Mouse (Mus musculus) Patski (cell line): ENCODE results near the gene Gtf3c4. TPM values are rescaled to one million over a fixed set of nuclear protein-coding genes. Genes with fewer than 3 reads are reported as not detected.

Experiments used
- ATAC-seq: fragments of 100-300 bp; one replicate; pipeline ENCODE4 v1.8.0; 2021
- CTCF ChIA-PET: fragments of 350-600 bp; sonication (Branson Sonifier 250); formaldehyde crosslinking; loops from one replicate; lab custom pipeline; 2022; ENCODE audit warnings: inconsistent platforms; lab: Charles Lee
- POLR2A ChIA-PET: fragments of 350-600 bp; sonication (Branson Sonifier 250); formaldehyde crosslinking; loops from one replicate; lab custom pipeline; 2022; ENCODE audit warnings: antibody characterized with exemption, inconsistent platforms; lab: Charles Lee
- DNase-seq: peaks from one replicate; pipeline ENCODE4 v3.0.0-alpha.2; 2011; ENCODE audit warnings: low read depth, low spot score
- H3K27me3 ChIP-seq: fragments of 371-371 bp; one replicate; pipeline ENCODE4 v1.5.1; 2021
- CTCF ChIP-seq: fragments of 100-300 bp; IDR thresholded peaks from one replicate; pipeline ENCODE4 v1.5.1; 2021
- in situ Hi-C: fragments of 300-500 bp; cut with MboI; formaldehyde crosslinking; loops from 3 replicates; pipeline ENCODE4 v1.11.1; 2018; ENCODE audit warnings: low pct_unique_long_range_greater_than_20kb, mixed read lengths
- polyA plus RNA-seq: library from polyadenylated mRNA; unstranded; gene quantifications from one replicate; pipeline ENCODE4 v1.2.3, GENCODE M21; 2021

Gtf3c4 gene
- polyA plus RNA-seq, 1 experiment from 2014 or later, result 22.8 TPM

DNA sequence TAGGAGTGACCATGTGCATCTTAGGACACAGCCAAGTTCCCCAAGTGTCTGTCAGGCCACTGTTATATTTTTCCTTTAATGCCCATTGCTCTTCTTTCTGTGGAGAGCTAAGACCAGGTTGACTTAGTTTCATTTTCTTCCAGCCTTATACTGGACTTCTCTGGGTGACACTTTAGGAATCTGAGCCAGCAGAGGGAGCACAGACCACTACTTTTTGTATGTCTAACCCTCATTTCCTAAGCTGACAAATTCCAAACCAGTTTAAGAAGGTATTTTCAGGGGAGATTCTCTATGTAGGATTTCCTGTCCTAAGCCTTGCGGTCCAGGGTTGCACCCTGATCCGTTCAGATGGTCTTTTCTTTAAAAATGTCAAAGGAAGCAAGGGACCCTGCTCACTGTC, 15.6 kb upstream of the Gtf3c4 start:
- DNase-seq (no peak), ATAC-seq (no peak)
- ChIA-PET POLR2A (no interaction called here), CTCF (interaction anchor here (1.1 to 1.7 kb wide), 4 partner anchors 9 to 37 kb away, joined by 3 to 4 read pairs (median 4); no protein-coding TSS in a partner anchor)
- in situ Hi-C loops, result no loop called here
- H3K27me3 ChIP-seq, result no peaks in the 10 kb centered on the region
- peak; percentile 32 for TF ChIP-seq CTCF

- ChIA-PET CTCF (no interaction called here), POLR2A (no interaction called here)
- in situ Hi-C loops, result no loop called here
- H3K27me3 ChIP-seq, result no peaks in the 10 kb centered on the region
- ATAC-seq (no peak), DNase-seq (no peak)
- no peak for TF ChIP-seq CTCF
Measured at GRCm38 (mm10) chr2:28852594-28852993, 12.4 kb upstream of the Gtf3c4 start.

DNA sequence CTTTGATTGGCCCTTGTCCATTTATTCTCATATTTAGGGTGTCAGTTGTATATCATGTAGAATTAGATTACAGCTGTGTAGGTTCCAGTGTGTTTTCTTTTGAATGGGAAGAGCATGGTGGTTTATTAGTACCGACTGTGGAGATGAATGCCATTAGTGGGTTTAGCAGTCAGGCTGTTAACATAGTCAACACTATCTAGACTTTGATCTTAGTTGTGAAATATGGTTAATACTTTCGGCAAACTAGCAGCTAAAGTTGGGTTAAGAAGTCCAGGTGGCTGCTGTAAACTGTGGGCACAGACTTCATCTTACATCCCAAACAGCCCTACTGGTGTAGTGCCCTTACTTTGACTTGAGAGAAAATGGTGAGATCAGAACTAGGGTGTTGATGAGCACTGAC, 8.7 kb upstream of the Gtf3c4 start:
- ATAC-seq, result no peak
- in situ Hi-C loops, result no loop called here
- no peak for DNase-seq
- no peaks in the 10 kb centered on the region for H3K27me3 ChIP-seq
- POLR2A ChIA-PET, result no interaction called here
- TF ChIP-seq CTCF, result no peak
- CTCF ChIA-PET, result no interaction called here

DNA sequence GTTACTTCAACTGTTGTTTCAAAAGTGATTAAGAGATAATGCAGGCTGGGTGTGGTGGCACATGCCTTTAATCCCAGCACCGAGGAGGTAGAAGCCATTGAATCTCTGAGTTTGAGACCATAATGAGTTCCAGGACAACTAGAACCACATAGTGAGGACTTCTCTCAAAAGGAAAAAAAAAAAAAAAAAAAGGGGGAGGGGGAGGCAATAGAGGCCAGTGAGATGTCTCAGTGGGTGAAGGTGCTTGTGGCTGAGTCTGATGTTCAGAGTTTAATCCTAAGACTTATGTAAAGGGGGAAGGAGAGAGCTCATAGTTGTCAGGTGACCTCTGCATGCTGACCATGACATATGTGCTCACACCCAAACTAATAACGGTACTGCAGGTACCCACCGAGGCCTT, 1.9 kb upstream of the Gtf3c4 start:
- POLR2A ChIA-PET, result no interaction called here

GRCm38 (mm10) chr2:28839501-28840221, 499 bp downstream of the Gtf3c4 start:
- TF ChIP-seq CTCF, result no peak
- DNase-seq, result no peak
- H3K27me3 ChIP-seq, result no peaks in the 10 kb centered on the region
- ATAC-seq, result no peak
- CTCF ChIA-PET, result no interaction called here
- in situ Hi-C loops, result no loop called here
- POLR2A ChIA-PET, result interaction anchor here (0.8 kb wide), 1 partner anchor 16 kb away, joined by 4 read pairs; no protein-coding TSS in a partner anchor

More for the DNA sequence above, 1.9 kb upstream of the Gtf3c4 start:
- no peaks in the 10 kb centered on the region for H3K27me3 ChIP-seq
- in situ Hi-C loops, result no loop called here
- no peak for DNase-seq
- ATAC-seq, result no peak
- CTCF ChIA-PET, result interaction anchor here (1.5 to 2.4 kb wide), 2 partner anchors 9 to 86 kb away, joined by 3 to 9 read pairs; no protein-coding TSS in a partner anchor
- TF ChIP-seq CTCF, result no peak

- TF ChIP-seq CTCF, result no peak
- H3K27me3 ChIP-seq, result no peaks in the 10 kb centered on the region
- DNase-seq, result no peak
- ChIA-PET CTCF (interaction anchor here (1.2 to 2.1 kb wide), 2 partner anchors 9 to 80 kb away, joined by 3 to 13 read pairs; no protein-coding TSS in a partner anchor), POLR2A (no interaction called here)
- in situ Hi-C loops, result no loop called here
- ATAC-seq, result no peak
Measured at GRCm38 (mm10) chr2:28836181-28836940, 3.8 kb downstream of the Gtf3c4 start.

GRCm38 (mm10) chr2:28829265-28829664, 10.9 kb downstream of the Gtf3c4 start:
- TF ChIP-seq CTCF, result peak; percentile 46
- DNase-seq, result no peak
- ChIA-PET POLR2A (no interaction called here), CTCF (no interaction called here)
- no peaks in the 10 kb centered on the region for H3K27me3 ChIP-seq
- ATAC-seq, result no peak
- in situ Hi-C loops, result no loop called here

DNA sequence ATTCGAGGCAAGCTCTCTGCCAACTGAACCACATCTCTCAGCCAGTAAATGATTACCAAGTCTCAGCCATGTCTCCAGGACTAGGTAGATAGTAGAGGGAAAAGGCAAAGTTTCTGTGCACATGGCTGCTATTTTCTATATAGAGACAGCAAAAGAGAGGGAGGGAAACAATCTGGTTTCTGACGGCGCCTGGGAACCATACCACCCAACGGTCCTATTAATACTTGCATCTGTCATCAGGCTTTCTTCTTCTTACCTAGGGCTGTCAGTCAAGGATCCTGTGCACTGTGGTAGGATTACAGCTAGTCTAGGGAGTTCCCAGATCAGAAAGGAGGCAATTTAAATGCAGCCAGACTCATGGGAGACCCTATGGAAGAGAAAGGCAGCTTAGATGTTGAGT, 21.3 kb downstream of the Gtf3c4 start:
- no peak for TF ChIP-seq CTCF
- no peak for ATAC-seq
- CTCF ChIA-PET, result no interaction called here
- in situ Hi-C loops, result no loop called here
- no peak for DNase-seq
- H3K27me3 ChIP-seq, result no peaks in the 10 kb centered on the region
- POLR2A ChIA-PET, result interaction anchor here (0.7 kb wide), 1 partner anchor 10 kb away, joined by 4 read pairs; no protein-coding TSS in a partner anchor

- TF ChIP-seq CTCF, result no peak
- POLR2A ChIA-PET, result no interaction called here
- peaks cover 11% of the 10 kb centered on the region for H3K27me3 ChIP-seq
- CTCF ChIA-PET, result no interaction called here
- ATAC-seq (no peak), DNase-seq (no peak)
- in situ Hi-C loops, result no loop called here
Measured at GRCm38 (mm10) chr2:28810260-28811013, 29.7 kb downstream of the Gtf3c4 start.

GRCm38 (mm10) chr2:28808841-28809240, 31.3 kb downstream of the Gtf3c4 start:
- H3K27me3 ChIP-seq, result peaks cover 11% of the 10 kb centered on the region
- in situ Hi-C loops, result no loop called here
- no peak for TF ChIP-seq CTCF
- ATAC-seq, result peak; percentile 74
- CTCF ChIA-PET, result no interaction called here
- POLR2A ChIA-PET, result interaction anchor here (0.6 kb wide), 1 partner anchor 10 kb away, joined by 4 read pairs; no protein-coding TSS in a partner anchor
- peak; percentile 68 for DNase-seq
